11 mouse cellular contexts compared by ENCODE assay signal in the genomic region with DNA sequence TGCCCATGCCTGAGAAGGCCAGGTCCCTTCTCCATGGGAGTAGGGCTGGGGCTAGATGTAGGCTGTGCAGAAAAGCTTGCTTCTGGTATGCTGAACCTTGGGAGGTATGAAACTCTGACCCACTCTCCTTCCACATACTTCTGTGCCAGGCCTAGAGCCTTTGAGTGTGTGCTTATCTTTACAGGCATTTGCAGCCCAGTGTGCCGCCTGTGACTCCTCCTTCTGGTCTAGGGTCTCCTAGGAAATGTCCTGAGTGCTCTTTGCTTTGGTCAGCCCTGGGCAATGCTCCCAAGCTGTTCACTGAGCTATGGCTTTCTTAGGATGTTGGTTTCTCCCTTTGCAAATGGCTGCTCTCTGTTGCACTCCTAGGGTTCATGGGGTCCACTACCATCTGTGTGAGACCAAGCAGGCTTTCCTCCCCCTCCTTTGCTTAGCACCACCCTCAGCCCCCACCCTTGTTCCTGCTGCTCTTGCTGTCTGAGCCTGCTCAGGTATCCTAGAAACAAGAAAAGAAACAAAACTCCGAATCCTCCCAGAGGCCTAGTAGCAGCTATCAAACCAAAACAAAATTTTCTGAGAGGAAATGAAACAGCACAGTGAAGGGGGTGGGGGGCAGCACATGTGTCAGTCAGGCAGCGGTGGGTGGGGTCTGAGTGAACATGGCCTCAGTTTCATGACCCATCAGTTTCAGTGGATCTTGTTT. TPM values are rescaled to one million over a fixed set of nuclear protein-coding genes. Genes with fewer than 3 reads are reported as not detected.
DNase-seq lines count a peak whose midpoint lies in the region; ATAC-seq and TF ChIP-seq lines count a peak whose summit lies in the region.
"Had no signal": no experiment of that assay in that cellular context is flagged by ENCODE, and none has a peak within 500 bp of the region (broad histone marks: within the 10 kb centered on the region; RNA-seq: fewer than 3 reads in every experiment).

No protein-coding gene starts in this region.

- no peak for DNase-seq in heart, postnatal 4 days
- DNase-seq in midbrain, embryonic 10.5 days (ENCODE audit: low spot score): no peak
- no peak for DNase-seq in midbrain, embryonic 14.5 days
- peak; percentile 10 for DNase-seq in limb, embryonic 14.5 days (ENCODE audit: low spot score)
- no peak for DNase-seq in layer of hippocampus, postnatal 10 days (ENCODE audit: low spot score in 2 of 2)
- DNase-seq in c-Kit-positive CD71-positive TER-119-positive erythroid progenitor cells, embryonic 14.5 days (ENCODE audit: low spot score): no peak
- DNase-seq in cerebellum, postnatal 25 days: no peak
- DNase-seq: heart, adult 18-20 months had no signal

- peak overlapping the region; percentile 67 for H3K27ac ChIP-seq in heart, embryonic 13.5 days (replicated peaks)
- H3K27ac ChIP-seq in midbrain, embryonic 10.5 days (replicated peaks): 0 out of 2 replicates have a peak overlapping the region, but pooled peaks have one; percentile 17
- H3K27ac ChIP-seq in midbrain, embryonic 14.5 days (replicated peaks; ENCODE audit: low read depth, low read length): no peak overlapping the region
- 0 out of 2 replicates have a peak overlapping the region, but pooled peaks have one; percentile 20 for H3K27ac ChIP-seq in limb, embryonic 14.5 days (replicated peaks; ENCODE audit: low read depth, low read length)
- H3K27ac ChIP-seq: left cerebral cortex, adult 2 months had no signal

- peak overlapping the region; percentile 52; the same call in 1 of the 2 replicates for H3K9ac ChIP-seq in heart, embryonic 13.5 days
- H3K9ac ChIP-seq in midbrain, embryonic 14.5 days (replicated peaks; ENCODE audit: low read length): no peak overlapping the region
- H3K9ac ChIP-seq in limb, embryonic 14.5 days (ENCODE audit: low read depth, low read length, severe bottlenecking): no peak overlapping the region

- no peaks in the 10 kb centered on the region for H3K9me3 ChIP-seq in heart, embryonic 13.5 days
- no peaks in the 10 kb centered on the region for H3K9me3 ChIP-seq in midbrain, embryonic 10.5 days (replicated peaks)
- no peaks in the 10 kb centered on the region for H3K9me3 ChIP-seq in midbrain, embryonic 14.5 days (ENCODE audit: control insufficient read depth, low read length)
- no peaks in the 10 kb centered on the region for H3K9me3 ChIP-seq in limb, embryonic 14.5 days (ENCODE audit: control insufficient read depth, low read length)

- TF ChIP-seq POLR2A in limb, embryonic 14.5 days (IDR thresholded peaks at IDR 0.05; ENCODE audit: borderline replicate concordance, extremely low read depth, insufficient read depth, insufficient read length): no peak

- 44% methylated on average over 3 of the region's 3 CpGs for WGBS in heart, embryonic 13.5 days
- 70% methylated on average over 3 of the region's 3 CpGs for WGBS in midbrain, embryonic 10.5 days
- WGBS in midbrain, embryonic 14.5 days: 87% methylated on average over 3 of the region's 3 CpGs
- WGBS in limb, embryonic 14.5 days: 68% methylated on average over 3 of the region's 3 CpGs

- no peaks in the 10 kb centered on the region for H3K27me3 ChIP-seq in heart, embryonic 13.5 days (replicated peaks)
- H3K27me3 ChIP-seq in midbrain, embryonic 10.5 days (ENCODE audit: low read depth, poor library complexity, severe bottlenecking): no peaks in the 10 kb centered on the region
- no peaks in the 10 kb centered on the region for H3K27me3 ChIP-seq in midbrain, embryonic 14.5 days (ENCODE audit: control insufficient read depth, insufficient read depth, low read length)
- H3K27me3 ChIP-seq in limb, embryonic 14.5 days (ENCODE audit: control insufficient read depth, insufficient read depth, low read length): no peaks in the 10 kb centered on the region

- H3K4me3 ChIP-seq in heart, embryonic 13.5 days: no peak overlapping the region
- no peak overlapping the region for H3K4me3 ChIP-seq in midbrain, embryonic 10.5 days
- H3K4me3 ChIP-seq in midbrain, embryonic 14.5 days (replicated peaks; ENCODE audit: low read depth, low read length): no peak overlapping the region
- H3K4me3 ChIP-seq in limb, embryonic 14.5 days (replicated peaks; ENCODE audit: low read length): no peak overlapping the region
- H3K4me3 ChIP-seq: left cerebral cortex, adult 2 months had no signal

- H3K4me1 ChIP-seq in heart, embryonic 13.5 days: peaks cover 26% of the 10 kb centered on the region
- 0 out of 2 replicates have a peak, but pooled peaks cover 7% of the 10 kb centered on the region for H3K4me1 ChIP-seq in midbrain, embryonic 10.5 days
- H3K4me1 ChIP-seq in midbrain, embryonic 14.5 days (ENCODE audit: control insufficient read depth, insufficient read depth, low read length): no peaks in the 10 kb centered on the region
- H3K4me1 ChIP-seq in limb, embryonic 14.5 days (ENCODE audit: control insufficient read depth, insufficient read depth, low read length): peaks cover 10% of the 10 kb centered on the region

- no peak overlapping the region for H3K4me2 ChIP-seq in heart, embryonic 13.5 days
- H3K4me2 ChIP-seq in midbrain, embryonic 14.5 days (ENCODE audit: low read length): no peak overlapping the region
- no peak overlapping the region for H3K4me2 ChIP-seq in limb, embryonic 14.5 days (replicated peaks; ENCODE audit: low read depth, low read length, severe bottlenecking)

- H3K36me3 ChIP-seq in heart, embryonic 13.5 days: no peaks in the 10 kb centered on the region
- peaks cover 10% of the 10 kb centered on the region; the same call in 1 of the 2 replicates for H3K36me3 ChIP-seq in midbrain, embryonic 10.5 days
- H3K36me3 ChIP-seq in midbrain, embryonic 14.5 days (ENCODE audit: control insufficient read depth, insufficient read depth, low read length): peaks cover 16% of the 10 kb centered on the region
- H3K36me3 ChIP-seq in limb, embryonic 14.5 days (ENCODE audit: control insufficient read depth, insufficient read depth, low read length): peaks cover 17% of the 10 kb centered on the region

- ATAC-seq in heart, embryonic 13.5 days (ENCODE audit: extremely low read depth, insufficient number of reproducible peaks, low FRiP score, low TSS enrichment): no peak
- ATAC-seq in midbrain, embryonic 14.5 days (ENCODE audit: low FRiP score, low TSS enrichment): no peak
- ATAC-seq in limb, embryonic 14.5 days (ENCODE audit: low FRiP score, low read depth): peak; percentile 74
- ATAC-seq: midbrain, embryonic 16.5 days had no signal

RNA-seq across cellular contexts. Expression of a gene that starts 26.2 kb away (rescaled TPM):
- 17.1 and 17.4 TPM in 2 replicates for polyA plus RNA-seq in heart, embryonic 13.5 days (2015; fragmentation: Nextera tagmentation; extraction: Ambion mirVana)
- 10 to 100 TPM; 12.2 to 13.6 TPM for total RNA-seq in heart, postnatal 4 days (2021)
- 21.2 and 27.5 TPM in 2 replicates for polyA plus RNA-seq in midbrain, embryonic 10.5 days (2016; fragmentation: Nextera tagmentation; extraction: Ambion mirVana)
- polyA plus RNA-seq in midbrain, embryonic 14.5 days (2014; fragmentation: Nextera tagmentation; extraction: Ambion mirVana): 16.7 and 18.7 TPM in 2 replicates
- 20.2 and 24.9 TPM in 2 replicates for polyA plus RNA-seq in limb, embryonic 14.5 days (2012; rRNA removed)
- 26.1 and 28.2 TPM in 2 replicates for polyA plus RNA-seq in limb, embryonic 14.5 days (2014; fragmentation: Nextera tagmentation; extraction: Ambion mirVana)
- total RNA-seq in layer of hippocampus, postnatal 10 days (2021): 1 to 10 TPM; 6.7 to 9.5 TPM

RNA-seq across cellular contexts. Expression of a gene that starts 26.3 kb away (rescaled TPM):
- polyA plus RNA-seq in heart, embryonic 13.5 days (2015; fragmentation: Nextera tagmentation; extraction: Ambion mirVana): 1.7 and 1.9 TPM in 2 replicates
- 1 to 10 TPM in 1 of 2 experiments, under 1 TPM in 1; 0.43 to 1.6 TPM for total RNA-seq in heart, postnatal 4 days (2021)
- polyA plus RNA-seq in midbrain, embryonic 10.5 days (2016; fragmentation: Nextera tagmentation; extraction: Ambion mirVana): 5.2 and 6.8 TPM in 2 replicates
- 4.0 and 5.2 TPM in 2 replicates for polyA plus RNA-seq in midbrain, embryonic 14.5 days (2014; fragmentation: Nextera tagmentation; extraction: Ambion mirVana)
- polyA plus RNA-seq in limb, embryonic 14.5 days (2012; rRNA removed): 19.5 and 26.1 TPM in 2 replicates
- 3.0 and 4.6 TPM in 2 replicates for polyA plus RNA-seq in limb, embryonic 14.5 days (2014; fragmentation: Nextera tagmentation; extraction: Ambion mirVana)
- 1 to 10 TPM; 2.2 to 3.1 TPM for total RNA-seq in layer of hippocampus, postnatal 10 days (2021)

RNA-seq across cellular contexts. Expression of a gene that starts 28.5 kb away (rescaled TPM):
- 1.5 and 1.8 TPM in 2 replicates for polyA plus RNA-seq in heart, embryonic 13.5 days (2015; fragmentation: Nextera tagmentation; extraction: Ambion mirVana)
- 10 to 100 TPM; 12.6 to 13.6 TPM for total RNA-seq in heart, postnatal 4 days (2021)
- 3.3 and 4.4 TPM in 2 replicates for polyA plus RNA-seq in midbrain, embryonic 10.5 days (2016; fragmentation: Nextera tagmentation; extraction: Ambion mirVana)
- 7.2 and 8.1 TPM in 2 replicates for polyA plus RNA-seq in midbrain, embryonic 14.5 days (2014; fragmentation: Nextera tagmentation; extraction: Ambion mirVana)
- polyA plus RNA-seq in limb, embryonic 14.5 days (2012; rRNA removed): 26.2 and 33.1 TPM in 2 replicates
- 4.2 and 4.9 TPM in 2 replicates for polyA plus RNA-seq in limb, embryonic 14.5 days (2014; fragmentation: Nextera tagmentation; extraction: Ambion mirVana)
- total RNA-seq in layer of hippocampus, postnatal 10 days (2021): 10 to 100 TPM; 62.7 to 69.3 TPM

RNA-seq across cellular contexts. Expression of a gene that starts 32.2 kb away (rescaled TPM):
- 1.1 and 1.3 TPM in 2 replicates for polyA plus RNA-seq in heart, embryonic 13.5 days (2015; fragmentation: Nextera tagmentation; extraction: Ambion mirVana)
- 1 to 10 TPM; 1.9 to 4.0 TPM for total RNA-seq in heart, postnatal 4 days (2021)
- 2.4 and 2.8 TPM in 2 replicates for polyA plus RNA-seq in midbrain, embryonic 10.5 days (2016; fragmentation: Nextera tagmentation; extraction: Ambion mirVana)
- polyA plus RNA-seq in midbrain, embryonic 14.5 days (2014; fragmentation: Nextera tagmentation; extraction: Ambion mirVana): 2.6 and 4.0 TPM in 2 replicates
- polyA plus RNA-seq in limb, embryonic 14.5 days (2012; rRNA removed): 21.9 and 22.8 TPM in 2 replicates
- polyA plus RNA-seq in limb, embryonic 14.5 days (2014; fragmentation: Nextera tagmentation; extraction: Ambion mirVana): 1.7 and 1.9 TPM in 2 replicates
- 1 to 10 TPM; 4.4 to 5.1 TPM for total RNA-seq in layer of hippocampus, postnatal 10 days (2021)
